Mouse (Mus musculus) v-Abl transformed pro-B cells (cell line): ENCODE measurements around the gene Rdh13.

ENCODE experiments used
- in situ Hi-C, 2 experiments: fragments of 400-800 bp; cut with MboI; formaldehyde crosslinking; loops; one replicate each; pipeline ENCODE4 v1.15.1; 2025; ENCODE audit not compliant: unreplicated experiment in 2 of 2

Rdh13 gene

GRCm38 (mm10) chr7:4445216-4445791 is at the start of gene Rdh13:
Gene Rdh13, minus strand, starts transcription at chr7:4445649.
- in situ Hi-C loops: loop anchor here in 1 of 2 experiments (10.0 to 25.0 kb wide), 3 partner anchors 758 to 1158 kb away; partner anchors contain the start of genes Mboat7, Myadm, Ndufa3 and Oscar

GRCm38 (mm10) chr7:4493991-4494390 is 48.5 kb upstream of the Rdh13 start:
- in situ Hi-C loops: no loop called here

GRCm38 (mm10) chr7:4492284-4493224 is 47.1 kb upstream of the Rdh13 start:
- in situ Hi-C loops: no loop called here

GRCm38 (mm10) chr7:4491308-4491707 is 45.9 kb upstream of the Rdh13 start:
- in situ Hi-C loops: no loop called here

- in situ Hi-C loops: no loop called here
Measured at GRCm38 (mm10) chr7:4482281-4482680, 36.8 kb upstream of the Rdh13 start.

- in situ Hi-C loops: no loop called here
Measured at GRCm38 (mm10) chr7:4479674-4480073, 34.2 kb upstream of the Rdh13 start.

GRCm38 (mm10) chr7:4478796-4479291 is 33.4 kb upstream of the Rdh13 start:
- in situ Hi-C loops: no loop called here

- in situ Hi-C loops: no loop called here
Measured at GRCm38 (mm10) chr7:4478021-4478795, 32.8 kb upstream of the Rdh13 start.

GRCm38 (mm10) chr7:4473940-4474339 is 28.5 kb upstream of the Rdh13 start:
- in situ Hi-C loops: no loop called here

GRCm38 (mm10) chr7:4471179-4471555 is 25.7 kb upstream of the Rdh13 start:
- in situ Hi-C loops: no loop called here

GRCm38 (mm10) chr7:4470275-4471178 is 25.1 kb upstream of the Rdh13 start:
- in situ Hi-C loops: no loop called here

GRCm38 (mm10) chr7:4467801-4468200 is 22.4 kb upstream of the Rdh13 start:
- in situ Hi-C loops: no loop called here

GRCm38 (mm10) chr7:4464194-4464824 is 18.9 kb upstream of the Rdh13 start:
- in situ Hi-C loops: no loop called here

GRCm38 (mm10) chr7:4460576-4461434 is 15.4 kb upstream of the Rdh13 start, which contains the start of gene Eps8l1:
Gene Eps8l1, plus strand, starts transcription at chr7:4460674.
- in situ Hi-C loops: no loop called here

- in situ Hi-C loops: no loop called here
Measured at GRCm38 (mm10) chr7:4452644-4453043, 7.2 kb upstream of the Rdh13 start.

- in situ Hi-C loops: loop anchor here in 1 of 2 experiments (10.0 to 25.0 kb wide), 3 partner anchors 762 to 1162 kb away; partner anchors contain the start of genes Mboat7, Myadm, Ndufa3 and Oscar
Measured at GRCm38 (mm10) chr7:4449211-4449610, 3.8 kb upstream of the Rdh13 start.

- in situ Hi-C loops: loop anchor here in 1 of 2 experiments (10.0 to 25.0 kb wide), 3 partner anchors 761 to 1161 kb away; partner anchors contain the start of genes Mboat7, Myadm, Ndufa3 and Oscar
Measured at GRCm38 (mm10) chr7:4448439-4448838, 3.0 kb upstream of the Rdh13 start.

- in situ Hi-C loops: loop anchor here in 1 of 2 experiments (10.0 to 25.0 kb wide), 3 partner anchors 760 to 1160 kb away; partner anchors contain the start of genes Mboat7, Myadm, Ndufa3 and Oscar
Measured at GRCm38 (mm10) chr7:4447138-4447537, 1.7 kb upstream of the Rdh13 start.
